Mouse (Mus musculus) layer of hippocampus, postnatal 36 days (tissue): ENCODE data around the gene Snn. TPM values are rescaled to one million over a fixed set of nuclear protein-coding genes. Genes with fewer than 3 reads are reported as not detected.

Experiments used
- DNase-seq, 2 experiments: peaks; one replicate each; pipeline ENCODE4 v3.0.0; 2022
- total RNA-seq, 2 experiments: library from RNA; stranded (reverse); gene quantifications; 2 replicates each; pipeline ENCODE4 v1.2.3; 2021

Snn gene
- total RNA-seq, 2 experiments from 2014 or later: 157 to 167 TPM

GRCm38 (mm10) chr16:11086856-11087588 is 26.3 kb downstream of the Snn start:
- DNase-seq: no peak

GRCm38 (mm10) chr16:11090836-11091570 is 30.3 kb downstream of the Snn start:
- DNase-seq: no peak

DNA sequence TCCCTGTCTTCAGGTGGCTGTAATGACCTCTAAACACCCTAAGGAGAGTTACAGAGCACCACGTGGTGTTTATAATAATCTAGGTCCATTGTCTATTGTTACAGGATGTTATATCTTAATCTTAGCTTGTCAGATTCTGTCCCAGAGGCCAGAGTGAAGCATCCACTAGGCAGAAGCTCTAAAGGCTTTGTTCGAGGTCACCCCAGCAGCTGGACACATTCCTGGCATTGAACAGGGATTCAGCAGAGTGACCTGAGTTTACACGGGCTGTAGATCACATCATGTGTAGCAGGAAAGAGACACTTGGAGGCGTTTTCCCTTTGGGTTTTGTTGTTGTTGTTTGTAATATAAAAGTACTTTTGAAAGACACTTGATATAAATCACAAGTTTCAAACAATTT is 31.3 kb downstream of the Snn start:
- DNase-seq: no peak

DNA sequence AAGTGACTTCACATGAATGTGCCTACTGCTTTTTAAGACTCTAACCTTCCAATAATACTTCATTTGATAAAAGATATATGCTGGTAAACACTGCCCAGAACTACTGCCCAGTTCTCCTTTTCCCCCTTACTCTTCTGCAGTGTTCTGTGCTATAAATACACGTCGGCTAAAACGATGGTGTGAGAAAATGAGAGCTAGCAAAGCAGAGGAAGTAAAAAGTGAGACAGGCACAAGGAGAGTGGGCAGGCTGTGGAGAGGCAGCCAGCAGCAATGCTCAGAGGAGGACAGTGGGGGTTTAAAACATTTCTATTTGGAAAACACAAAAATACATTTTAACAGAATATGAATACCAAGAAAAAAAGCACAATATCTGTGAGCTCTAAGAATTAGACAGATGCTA is 31.8 kb downstream of the Snn start:
- no peak for DNase-seq

DNA sequence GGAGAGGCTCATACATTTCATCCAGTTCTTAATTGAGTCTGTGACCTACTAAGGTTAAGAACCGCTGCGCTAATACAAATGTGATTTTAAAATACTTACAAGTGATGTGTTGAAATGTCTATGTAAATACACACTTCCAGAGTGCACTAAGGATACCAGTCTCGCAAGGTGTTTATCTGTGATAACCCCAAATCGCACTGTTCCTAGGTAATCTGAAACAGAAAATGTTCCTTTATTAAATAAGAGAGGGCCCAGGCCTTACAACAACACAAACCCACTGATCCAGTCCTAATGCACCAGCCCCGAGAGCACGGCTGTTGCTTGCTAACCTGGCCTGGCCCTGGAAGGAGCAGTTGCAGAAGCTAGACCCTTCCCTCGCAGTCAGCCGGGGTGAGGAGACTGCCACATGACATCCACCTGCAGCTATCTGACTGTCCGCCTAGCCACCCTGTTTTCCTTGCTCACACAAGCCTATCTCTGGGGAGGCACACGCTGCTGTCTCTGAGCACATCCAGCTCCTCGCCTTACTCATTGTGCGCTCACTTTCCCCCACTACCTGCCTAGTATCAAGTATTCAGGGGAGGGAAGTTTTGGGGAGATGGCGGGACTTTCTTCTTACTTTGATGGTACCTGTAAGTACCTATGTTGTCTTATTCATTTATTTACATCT is 33.1 kb downstream of the Snn start:
- DNase-seq: no peak

GRCm38 (mm10) chr16:11097301-11097700 is 36.6 kb downstream of the Snn start:
- DNase-seq: no peak

DNA sequence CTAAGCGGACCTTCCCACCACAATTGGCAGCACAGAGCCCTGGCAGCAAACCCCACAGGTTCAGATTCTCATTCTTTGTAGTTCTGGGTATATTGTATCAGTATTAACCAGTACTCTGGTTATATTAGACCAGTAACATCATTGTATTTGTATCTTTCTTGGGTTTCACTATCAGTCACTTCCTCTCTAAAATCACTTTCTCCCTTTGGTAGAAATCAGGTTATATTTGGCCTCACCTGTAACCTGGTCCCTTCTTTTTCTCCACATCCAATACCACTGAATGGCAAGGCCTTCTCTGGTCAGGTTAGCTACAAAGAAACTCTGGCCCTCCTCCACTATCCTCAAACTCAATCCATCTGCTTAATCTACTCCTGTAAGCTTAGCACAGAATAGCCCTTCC is 44.2 kb downstream of the Snn start:
- DNase-seq: no peak

DNA sequence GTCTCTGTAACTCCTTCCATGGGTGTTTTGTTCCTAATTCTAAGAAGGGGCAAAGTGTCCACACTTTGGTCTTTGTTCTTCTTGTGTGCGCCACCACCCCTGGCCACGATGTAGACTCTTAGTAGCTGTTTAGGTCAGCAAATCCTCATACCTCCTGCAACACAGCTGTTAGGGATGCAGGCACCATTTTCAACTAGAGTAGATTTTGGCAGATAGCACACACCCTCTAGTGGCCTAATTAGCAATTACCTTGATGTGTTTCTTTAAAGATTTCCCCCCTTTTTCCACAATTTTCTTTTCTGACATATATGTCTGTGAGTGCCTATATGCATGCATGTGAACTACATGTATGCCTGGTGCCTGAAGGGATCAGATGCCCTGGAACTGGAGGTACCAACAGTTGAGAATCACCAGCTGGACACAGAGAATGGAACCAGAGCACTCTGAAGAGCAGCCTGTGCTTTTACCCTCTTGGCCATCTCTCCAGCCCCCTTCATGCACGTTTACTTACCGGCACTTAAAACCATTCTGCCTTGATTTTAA is 48.5 kb downstream of the Snn start:
- no peak for DNase-seq

GRCm38 (mm10) chr16:11122625-11123024 is 61.9 kb downstream of the Snn start:
- no peak for DNase-seq

DNA sequence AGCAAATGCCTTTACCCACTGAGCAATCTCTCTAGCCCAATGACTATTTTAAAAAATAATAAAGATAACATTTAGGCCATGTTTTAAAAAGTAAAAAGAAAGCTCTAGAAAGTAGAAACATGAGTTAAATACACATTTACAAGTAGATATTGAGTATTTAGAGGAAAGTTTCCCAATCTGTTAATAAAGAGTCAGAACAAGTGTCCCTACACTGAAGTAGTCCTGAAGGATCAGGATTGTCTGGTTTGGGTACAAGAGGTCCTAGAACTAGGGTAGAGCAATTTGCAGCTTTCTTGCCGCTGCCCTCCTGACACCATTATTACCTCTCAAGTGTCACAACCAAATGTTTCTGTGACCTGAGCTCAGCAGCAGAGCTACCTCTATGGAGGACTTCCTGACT is 63.4 kb downstream of the Snn start:
- DNase-seq: no peak

Other genes starting within 250 kb of the Snn start
- gene Gm11172, start 248.0 kb upstream of the Snn start, total RNA-seq: not detected
- gene Rmi2, start 225.9 kb upstream of the Snn start, total RNA-seq: under 1 TPM; 0.20 to 0.28 TPM
- 10 to 100 TPM; 18.4 to 19.9 TPM for gene Litaf, start 5.2 kb downstream of the Snn start, total RNA-seq
- gene Txndc11, start 73.7 kb downstream of the Snn start, total RNA-seq: 10 to 100 TPM; 30.8 to 36.6 TPM
- gene Zc3h7a, start 115.4 kb downstream of the Snn start, total RNA-seq: 10 to 100 TPM; 70.6 to 99.7 TPM
- 10 to 100 TPM; 51.9 to 57.7 TPM for gene Rsl1d1, start 142.4 kb downstream of the Snn start, total RNA-seq
- 10 to 100 TPM; 89.2 to 91.2 TPM for gene Gspt1, start 193.4 kb downstream of the Snn start, total RNA-seq